Mouse (Mus musculus): ENCODE measurements around the gene Mroh8.
"Not testable (repeated sequence)": the region's sequence is repeated elsewhere in the genome, so short reads cannot be mapped to it uniquely, and the experiment has no call there.

Mroh8 gene

GRCm38 (mm10) chr2:157288996-157289395 lies 9.6 kb upstream of the Mroh8 start:
- no peak for DNase-seq (ENCODE audit: low read depth)

- no peak for DNase-seq (ENCODE audit: low read depth)
Observed at GRCm38 (mm10) chr2:157287542-157287941, 8.2 kb upstream of the Mroh8 start.

- no peak for DNase-seq (ENCODE audit: low read depth)
Observed at GRCm38 (mm10) chr2:157283321-157283720, 4.0 kb upstream of the Mroh8 start.

- peak; percentile 71 for DNase-seq (ENCODE audit: low read depth)
Observed at GRCm38 (mm10) chr2:157278717-157279415, 483 bp downstream of the Mroh8 start, which contains the start of gene Rpn2. TSS of gene Rpn2 (plus strand) at chr2:157279017.

- no peak for DNase-seq (ENCODE audit: low read depth)
Observed at GRCm38 (mm10) chr2:157263832-157264231, 15.5 kb downstream of the Mroh8 start.

- DNase-seq (ENCODE audit: low read depth), result no peak
Observed at GRCm38 (mm10) chr2:157263101-157263500, 16.2 kb downstream of the Mroh8 start.

- DNase-seq (ENCODE audit: low read depth), result no peak
Observed at GRCm38 (mm10) chr2:157262506-157262905, 16.8 kb downstream of the Mroh8 start.

GRCm38 (mm10) chr2:157261930-157262329 lies 17.4 kb downstream of the Mroh8 start:
- no peak for DNase-seq (ENCODE audit: low read depth)

- no peak for DNase-seq (ENCODE audit: low read depth)
Observed at GRCm38 (mm10) chr2:157259720-157260119, 19.6 kb downstream of the Mroh8 start.

GRCm38 (mm10) chr2:157248111-157248510 lies 31.2 kb downstream of the Mroh8 start:
- DNase-seq (ENCODE audit: low read depth), result no peak

GRCm38 (mm10) chr2:157245603-157246002 lies 33.7 kb downstream of the Mroh8 start:
- no peak for DNase-seq (ENCODE audit: low read depth)

- no peak for DNase-seq (ENCODE audit: low read depth)
Observed at GRCm38 (mm10) chr2:157245001-157245400, 34.3 kb downstream of the Mroh8 start.

GRCm38 (mm10) chr2:157235946-157236345 lies 43.4 kb downstream of the Mroh8 start:
- DNase-seq (ENCODE audit: low read depth), result no peak

- not testable (repeated sequence) for DNase-seq (ENCODE audit: low read depth)
Observed at GRCm38 (mm10) chr2:157221916-157222315, 57.4 kb downstream of the Mroh8 start.

- DNase-seq (ENCODE audit: low read depth), result no peak
Observed at GRCm38 (mm10) chr2:157220108-157220507, 59.2 kb downstream of the Mroh8 start.

- DNase-seq (ENCODE audit: low read depth), result no peak
Observed at GRCm38 (mm10) chr2:157211731-157212130, 67.6 kb downstream of the Mroh8 start.

GRCm38 (mm10) chr2:157204366-157205218 lies 74.8 kb downstream of the Mroh8 start, which contains the start of gene Rbl1:
TSS of gene Rbl1 (minus strand) at chr2:157204534.
- peak; percentile 46 for DNase-seq (ENCODE audit: low read depth)

GRCm38 (mm10) chr2:157203459-157204365 lies 75.6 kb downstream of the Mroh8 start:
- no peak for DNase-seq (ENCODE audit: low read depth)

- no peak for DNase-seq (ENCODE audit: low read depth)
Observed at GRCm38 (mm10) chr2:157203026-157203425, 76.3 kb downstream of the Mroh8 start.

GRCm38 (mm10) chr2:157202361-157202760 lies 77.0 kb downstream of the Mroh8 start:
- no peak for DNase-seq (ENCODE audit: low read depth)

GRCm38 (mm10) chr2:157201081-157201830 lies 78.1 kb downstream of the Mroh8 start:
- peak; percentile 40 for DNase-seq (ENCODE audit: low read depth)
